Mouse (Mus musculus) gonadal fat pad, adult 2 months (tissue): ENCODE results near the gene Rps6kb2. TPM values are rescaled to one million over a fixed set of nuclear protein-coding genes. Genes with fewer than 3 reads are reported as not detected.

Experiments
- DNase-seq: peaks from one replicate; pipeline ENCODE4 v3.0.0-alpha.2; 2012; ENCODE audit warnings: low read depth
- polyA plus RNA-seq: library from polyadenylated mRNA; depleted of rRNA; stranded (reverse); fragments of >200 nt; gene quantifications from 2 replicates; pipeline ENCODE4 v1.2.3, GENCODE M21; 2012; rRNA removed

The Rps6kb2 gene
- polyA plus RNA-seq: 31.1 and 32.0 TPM in 2 replicates

DNA sequence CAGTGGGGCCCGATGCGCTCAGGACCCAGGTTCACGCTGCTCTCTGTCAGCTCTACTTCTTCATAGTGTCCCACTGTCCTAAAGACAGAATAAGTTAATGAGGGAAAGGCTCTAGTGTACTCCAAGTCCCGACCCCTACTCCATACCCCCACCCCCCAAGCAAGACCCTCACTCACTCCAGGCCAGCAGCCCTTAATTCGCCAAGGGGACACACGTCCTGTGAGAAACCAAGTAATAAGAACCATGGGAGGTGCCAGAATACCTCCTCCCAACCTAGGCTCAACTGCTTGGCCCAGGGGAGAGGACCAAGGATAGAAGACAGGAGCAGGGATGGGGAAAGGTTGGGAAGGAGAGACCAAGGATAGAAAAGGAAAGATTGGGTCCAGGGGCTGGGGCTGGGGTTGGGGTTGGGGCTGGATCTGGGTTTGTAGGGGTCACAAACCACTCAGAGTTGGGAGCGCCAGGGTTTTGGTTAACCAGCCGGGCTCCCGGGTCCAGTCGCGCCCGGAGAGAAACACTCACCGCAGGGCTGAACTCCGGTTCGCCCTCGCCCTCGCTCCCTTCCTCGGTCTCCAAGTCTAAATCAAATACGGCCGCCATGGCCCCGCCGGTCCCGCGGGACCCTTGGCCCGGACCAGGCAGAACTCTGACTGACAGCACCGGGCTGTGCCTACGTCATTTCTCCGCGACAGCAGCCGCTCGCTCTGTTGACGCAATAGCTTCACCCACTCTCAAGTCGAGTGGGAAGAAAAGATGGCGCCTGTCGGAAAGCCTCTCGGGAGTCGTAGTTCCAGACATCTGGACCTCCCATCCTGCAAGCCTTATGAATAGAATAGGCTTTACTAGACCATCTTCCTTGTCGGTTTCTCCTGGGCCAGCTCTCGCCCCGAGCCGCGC lies at the start of gene Rps6kb2:
Gene Rps6kb2, minus strand, starts transcription at position 709 of the 897 bp plus-strand sequence.
- peak; percentile 63 for DNase-seq

DNA sequence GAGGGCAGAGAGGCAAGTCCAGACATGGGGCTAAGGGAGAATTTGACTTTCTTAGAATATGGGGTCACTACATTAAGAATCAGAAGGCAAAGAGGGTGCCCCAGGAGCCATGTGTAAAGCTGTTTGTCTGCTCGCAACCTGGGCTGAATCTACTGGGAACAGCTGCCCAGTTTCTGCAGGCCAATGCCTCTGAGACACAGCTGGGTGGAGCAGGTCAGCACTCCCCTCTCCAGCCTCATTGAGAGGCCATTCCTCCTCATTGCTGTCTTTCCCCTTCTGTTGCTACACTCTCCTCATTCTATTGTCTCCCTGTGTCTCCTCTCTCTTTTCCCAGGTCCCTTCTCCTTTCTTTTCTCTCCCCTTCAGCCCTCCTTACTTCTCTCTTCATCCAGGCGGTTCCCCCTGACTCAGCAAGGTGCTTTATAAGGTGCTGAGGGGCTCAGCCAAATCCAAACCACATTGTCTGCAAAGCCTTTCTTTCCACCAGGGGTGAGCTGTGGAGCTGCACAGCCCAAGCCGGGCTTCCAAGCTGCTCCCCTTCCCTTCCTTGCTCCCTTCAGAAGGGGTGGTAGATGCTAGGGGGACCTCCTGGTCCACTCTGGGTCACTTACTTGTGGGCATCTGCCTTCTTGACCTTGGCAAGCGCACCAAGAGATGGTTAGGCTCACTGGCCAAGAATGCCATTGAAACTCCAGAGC lies 48.9 kb upstream of the Rps6kb2 start:
- no peak for DNase-seq

DNA sequence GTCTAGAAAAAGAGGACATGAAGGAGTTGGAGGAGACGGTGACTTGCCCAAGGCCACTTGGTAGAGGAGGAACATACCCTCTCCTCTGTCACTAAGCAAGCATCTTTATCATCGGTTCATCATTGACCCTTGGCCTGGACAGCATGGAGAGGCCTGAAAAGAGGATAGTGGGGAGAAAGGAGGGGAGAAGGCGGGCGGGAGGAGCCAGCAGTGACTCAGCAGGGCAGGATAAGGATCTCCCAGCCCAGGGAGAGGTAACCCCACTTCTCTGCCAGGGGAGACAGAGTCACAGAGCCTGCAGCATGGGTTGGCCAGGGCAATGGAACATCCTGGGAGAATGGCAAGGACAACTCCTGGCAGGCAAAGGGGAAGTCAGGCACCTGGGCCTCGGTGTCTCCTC lies 45.4 kb upstream of the Rps6kb2 start:
- DNase-seq: no peak

DNA sequence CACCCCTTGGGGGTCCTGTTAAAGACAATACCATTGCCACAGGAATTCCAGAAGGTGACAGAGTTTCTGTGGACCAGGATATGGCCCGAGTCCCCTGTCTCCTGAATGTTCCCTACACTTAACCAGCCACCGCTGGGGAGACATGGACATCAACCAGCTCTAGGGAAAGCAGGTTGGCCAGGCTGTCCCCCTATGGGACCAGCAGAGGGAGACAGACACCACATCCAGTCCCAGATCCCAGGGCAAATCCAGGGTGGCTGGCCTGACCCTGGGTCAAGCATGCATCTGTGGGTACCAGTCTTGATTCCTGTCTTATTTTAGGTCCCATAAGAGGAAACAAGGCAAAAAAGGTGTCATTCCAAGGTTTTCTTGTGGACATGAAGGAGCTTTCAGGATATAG lies 43.8 kb upstream of the Rps6kb2 start:
- DNase-seq: no peak

DNA sequence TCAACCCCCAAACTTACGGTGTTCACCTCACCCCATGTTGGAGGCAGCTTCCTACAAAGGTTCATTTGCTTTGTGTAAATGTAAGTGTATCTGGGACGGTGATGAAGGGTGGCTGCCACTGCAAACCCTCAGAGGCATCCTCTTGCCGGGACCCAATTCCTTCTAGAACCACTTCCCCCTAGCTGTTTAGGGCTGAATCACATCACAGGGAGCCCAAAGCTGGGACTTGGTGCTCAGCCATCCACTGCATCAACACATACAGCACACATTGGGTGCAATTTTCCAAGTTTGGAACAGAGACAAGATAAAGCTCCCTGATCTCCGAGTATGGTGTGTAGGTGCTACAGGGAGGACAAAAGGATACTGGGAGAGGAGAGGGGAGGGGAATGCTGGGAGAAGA lies 41.7 kb upstream of the Rps6kb2 start:
- DNase-seq: no peak

DNA sequence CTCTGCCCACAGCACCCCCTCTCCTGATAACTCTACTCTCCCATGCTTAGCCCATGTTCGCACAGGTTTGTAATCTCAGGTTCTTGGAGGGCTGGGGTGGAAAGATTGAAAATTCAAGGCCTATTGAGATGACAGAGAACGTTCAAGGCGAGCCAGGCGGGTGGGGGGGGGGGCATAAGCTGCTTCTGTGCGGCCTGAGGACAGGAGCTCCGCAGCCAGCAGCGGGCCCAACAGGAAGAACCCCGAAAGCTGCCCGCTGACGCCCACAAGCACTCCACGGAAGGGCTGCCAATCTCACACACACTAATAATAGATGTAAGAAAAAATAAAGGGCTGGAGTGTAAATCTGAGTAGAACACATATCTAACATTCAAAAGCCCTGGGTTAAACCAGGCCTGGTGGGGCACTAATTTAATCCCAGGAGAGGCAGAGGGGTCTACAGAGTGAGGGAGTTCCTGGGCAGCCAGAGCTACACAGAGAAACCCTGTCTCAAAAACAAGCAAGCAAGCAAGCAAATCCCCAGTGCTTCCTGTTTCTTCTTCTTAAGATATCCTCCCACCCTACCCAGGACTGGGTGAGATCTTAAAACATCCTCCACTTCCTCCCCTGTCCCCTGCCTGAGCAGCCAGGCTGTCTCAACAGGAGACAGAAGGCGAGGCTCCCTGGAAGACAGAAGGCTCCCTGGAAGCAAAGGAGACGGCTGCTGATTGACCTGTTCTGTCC lies 40.6 kb upstream of the Rps6kb2 start:
- no peak for DNase-seq

DNA sequence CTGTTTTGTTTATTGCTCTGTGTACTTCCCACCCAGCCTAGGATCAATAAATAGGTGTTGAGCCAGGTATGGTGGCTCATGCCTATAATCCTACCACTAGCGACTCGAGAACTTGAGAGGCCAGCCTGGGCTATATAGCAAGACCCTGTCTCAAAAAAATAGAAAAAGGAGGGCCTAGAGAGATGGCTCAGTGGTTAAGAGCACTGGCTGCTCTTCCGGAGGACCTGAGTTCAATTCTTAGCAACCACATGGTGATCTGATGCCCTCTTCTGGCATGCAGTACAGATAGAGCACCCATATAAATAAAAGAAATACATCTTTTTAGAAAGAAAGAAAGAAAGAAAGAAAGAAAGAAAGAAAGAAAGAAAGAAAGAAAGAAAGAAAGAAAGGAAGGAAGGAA lies 40.0 kb upstream of the Rps6kb2 start:
- DNase-seq: no peak

DNA sequence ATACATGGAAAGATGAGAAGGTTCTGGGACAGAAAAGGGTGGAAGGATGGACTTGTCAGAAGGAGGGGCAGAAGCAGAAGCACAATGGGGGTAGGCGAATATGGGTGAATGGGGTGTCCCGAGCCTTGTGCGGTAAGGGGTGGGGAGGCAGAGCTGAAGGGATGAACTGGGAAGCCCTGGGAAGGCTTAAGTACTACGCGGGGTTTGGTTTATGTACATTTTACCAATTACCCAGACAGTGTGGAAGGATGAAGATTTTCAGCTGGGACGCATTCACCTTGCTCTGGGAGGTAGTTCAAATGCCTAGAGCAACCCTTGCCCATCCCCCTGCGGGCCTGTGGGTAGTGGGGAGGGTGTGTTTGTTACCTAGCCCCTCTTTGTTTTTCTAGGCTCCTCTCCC lies 39.0 kb upstream of the Rps6kb2 start:
- no peak for DNase-seq

DNA sequence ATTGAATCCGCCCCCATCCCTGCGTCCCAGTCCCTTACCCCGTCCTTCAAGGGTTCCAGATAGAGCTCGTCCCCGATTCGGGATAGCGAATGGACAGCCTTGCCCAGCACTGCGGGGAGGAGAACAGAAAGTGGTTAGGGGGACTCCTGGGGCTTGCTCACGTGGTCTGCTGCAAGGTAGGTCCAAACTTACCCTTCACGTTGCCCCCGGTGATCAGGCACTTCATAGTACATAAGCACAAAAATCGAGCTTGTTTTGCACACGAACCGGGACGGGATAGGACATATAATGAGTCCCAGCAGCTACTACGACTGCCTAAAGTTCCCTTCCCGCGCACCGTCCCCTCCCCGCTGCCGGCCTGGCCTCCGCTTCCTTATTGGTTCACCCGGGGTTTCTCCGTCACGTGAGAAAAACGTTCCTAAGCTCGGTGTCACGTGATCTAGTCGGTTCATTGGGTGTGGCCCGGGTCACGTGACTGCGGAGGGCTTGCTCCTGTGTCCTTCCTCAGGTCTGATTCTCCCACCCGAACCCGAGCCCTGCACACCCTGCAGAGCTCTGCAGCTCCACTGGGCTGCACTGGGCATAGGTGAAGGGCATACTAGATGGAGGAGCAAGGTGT lies 38.2 kb upstream of the Rps6kb2 start, which contains the start of gene Rad9a:
Gene Rad9a, minus strand, starts transcription at position 372 of the 619 bp plus-strand sequence.
- peak; percentile 60 for DNase-seq

DNA sequence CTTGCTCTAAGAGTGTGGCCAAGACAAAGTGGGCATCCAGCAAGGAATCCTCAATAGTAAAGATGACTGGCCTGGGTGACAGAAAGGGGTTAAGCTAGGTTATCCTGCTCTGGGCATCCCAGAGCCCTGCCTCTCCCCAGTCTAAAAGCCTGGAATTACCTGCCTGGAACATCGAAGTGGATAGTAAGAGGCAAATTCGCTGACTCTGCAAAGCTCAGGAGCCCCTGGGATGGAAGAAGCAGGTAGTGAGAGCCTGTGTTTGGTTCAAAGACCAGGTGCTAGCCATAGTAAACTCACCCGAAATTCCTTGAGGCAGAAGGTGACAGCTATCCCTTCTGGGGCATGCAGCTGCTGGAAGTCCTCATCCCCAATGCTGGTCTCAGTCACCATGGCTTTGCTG lies 34.0 kb upstream of the Rps6kb2 start:
- DNase-seq: no peak

DNA sequence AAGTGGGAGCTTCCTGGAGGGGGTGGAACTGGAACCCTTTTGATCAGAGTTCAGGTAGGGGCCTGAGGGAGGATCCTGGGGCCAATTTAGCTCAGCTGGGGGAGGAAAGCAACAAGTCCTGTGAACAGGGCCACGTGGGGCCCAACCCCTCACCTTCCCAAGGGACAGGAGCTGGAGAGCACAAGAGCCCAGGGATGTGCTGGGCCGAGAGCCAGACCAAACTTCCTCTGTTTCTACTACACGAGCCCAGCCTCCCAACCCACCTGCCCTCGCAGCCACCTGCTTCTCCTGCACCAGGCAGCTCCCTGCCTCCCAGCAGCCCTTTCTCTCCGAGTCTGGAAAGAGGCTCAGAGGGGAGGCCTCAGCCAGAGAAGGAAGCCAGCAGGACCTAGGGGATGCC lies 33.4 kb upstream of the Rps6kb2 start:
- no peak for DNase-seq

DNA sequence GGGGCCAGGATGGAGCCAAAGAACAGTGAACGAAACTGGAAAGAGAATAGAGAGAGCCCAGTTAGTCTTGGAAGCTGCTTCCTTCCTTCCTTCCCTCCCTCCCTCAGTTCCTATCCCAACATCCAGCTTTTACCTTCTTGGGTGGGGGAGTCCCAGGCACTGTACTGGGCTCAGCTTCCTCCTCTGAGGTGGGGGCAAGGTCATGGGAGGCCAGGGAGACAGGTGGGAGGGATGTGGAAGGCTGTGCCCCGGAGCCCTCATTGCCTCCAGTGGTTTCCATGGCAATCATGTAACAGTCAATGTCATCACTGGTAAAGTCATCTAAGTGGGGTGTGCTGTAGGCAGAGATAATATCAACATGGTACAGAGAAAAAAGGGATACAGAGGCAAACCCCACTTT lies 32.9 kb upstream of the Rps6kb2 start:
- no peak for DNase-seq

DNA sequence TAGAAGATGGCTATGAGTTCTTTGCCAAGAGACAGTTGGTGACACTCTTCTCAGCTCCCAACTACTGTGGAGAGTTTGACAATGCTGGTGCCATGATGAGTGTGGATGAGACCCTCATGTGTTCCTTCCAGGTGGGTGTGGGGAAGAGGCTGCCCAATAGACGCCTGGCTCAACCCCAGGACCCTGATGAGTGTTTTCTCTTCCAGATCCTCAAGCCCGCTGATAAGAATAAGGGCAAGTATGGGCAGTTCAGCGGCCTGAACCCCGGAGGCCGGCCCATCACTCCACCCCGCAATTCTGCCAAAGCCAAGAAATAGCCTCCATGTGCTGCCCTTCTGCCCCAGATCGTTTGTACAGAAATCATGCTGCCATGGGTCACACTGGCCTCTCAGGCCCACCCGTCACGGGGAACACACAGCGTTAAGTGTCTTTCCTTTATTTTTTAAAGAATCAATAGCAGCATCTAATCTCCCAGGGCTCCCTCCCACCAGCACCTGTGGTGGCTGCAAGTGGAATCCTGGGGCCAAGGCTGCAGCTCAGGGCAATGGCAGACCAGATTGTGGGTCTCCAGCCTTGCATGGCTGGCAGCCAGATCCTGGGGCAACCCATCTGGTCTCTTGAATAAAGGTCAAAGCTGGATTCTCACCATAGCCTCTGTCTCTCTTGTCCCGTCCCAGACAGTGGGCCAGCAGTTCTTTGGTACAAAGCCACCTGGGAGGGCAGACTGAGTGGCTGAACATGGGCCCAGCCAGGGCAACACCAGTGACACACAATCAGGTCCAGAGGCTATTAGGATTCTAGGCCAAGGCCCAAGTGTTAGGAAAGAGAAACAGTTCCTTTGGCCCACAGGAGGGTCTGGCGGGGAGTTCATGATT lies 31.9 kb upstream of the Rps6kb2 start:
- no peak for DNase-seq

DNA sequence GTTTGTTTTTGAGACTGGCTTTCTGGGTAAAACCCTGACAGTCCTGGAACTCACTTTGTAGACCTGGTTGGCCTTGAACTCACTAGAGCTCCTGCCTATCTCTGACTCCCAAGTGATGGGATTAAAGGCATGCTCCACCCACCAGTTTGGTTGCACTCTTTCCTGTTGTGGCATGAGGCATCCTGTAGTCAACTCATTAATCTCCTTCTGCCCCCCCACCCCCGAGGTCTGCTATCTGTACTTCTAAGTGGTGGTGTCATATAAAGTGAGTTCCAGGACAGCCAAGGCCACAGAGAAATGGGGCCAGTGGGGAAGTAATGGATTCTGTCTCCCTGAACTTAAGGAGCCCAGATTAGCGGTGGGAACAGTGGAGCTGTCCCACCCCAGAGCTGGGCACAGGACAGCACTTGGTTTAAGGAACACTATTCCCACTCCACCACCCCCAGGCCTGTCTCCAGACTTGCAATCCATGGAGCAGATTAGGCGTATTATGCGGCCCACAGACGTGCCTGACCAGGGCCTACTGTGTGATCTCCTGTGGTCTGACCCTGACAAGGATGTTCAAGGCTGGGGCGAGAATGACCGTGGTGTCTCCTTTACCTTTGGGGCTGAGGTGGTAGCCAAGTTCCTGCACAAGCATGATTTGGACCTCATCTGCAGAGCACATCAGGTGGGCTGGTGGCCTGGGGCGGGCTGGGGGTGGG lies 31.0 kb upstream of the Rps6kb2 start:
- no peak for DNase-seq

DNA sequence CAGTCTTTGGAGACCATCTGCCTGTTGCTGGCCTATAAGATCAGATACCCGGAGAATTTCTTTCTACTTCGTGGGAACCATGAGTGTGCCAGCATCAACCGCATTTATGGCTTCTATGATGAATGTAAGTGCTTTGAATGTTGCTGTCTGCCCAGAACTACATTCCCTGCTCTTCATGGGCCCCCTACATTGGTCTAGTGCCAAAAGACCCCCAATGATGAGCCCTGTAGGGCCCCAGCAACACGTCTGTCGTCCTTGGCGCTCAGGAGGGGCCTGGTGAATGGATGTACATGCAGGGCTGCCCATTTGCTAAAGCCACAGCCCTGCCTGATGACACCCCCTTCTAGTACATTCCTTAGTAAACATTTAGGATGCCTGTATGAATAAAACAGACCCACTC lies 30.0 kb upstream of the Rps6kb2 start:
- no peak for DNase-seq

DNA sequence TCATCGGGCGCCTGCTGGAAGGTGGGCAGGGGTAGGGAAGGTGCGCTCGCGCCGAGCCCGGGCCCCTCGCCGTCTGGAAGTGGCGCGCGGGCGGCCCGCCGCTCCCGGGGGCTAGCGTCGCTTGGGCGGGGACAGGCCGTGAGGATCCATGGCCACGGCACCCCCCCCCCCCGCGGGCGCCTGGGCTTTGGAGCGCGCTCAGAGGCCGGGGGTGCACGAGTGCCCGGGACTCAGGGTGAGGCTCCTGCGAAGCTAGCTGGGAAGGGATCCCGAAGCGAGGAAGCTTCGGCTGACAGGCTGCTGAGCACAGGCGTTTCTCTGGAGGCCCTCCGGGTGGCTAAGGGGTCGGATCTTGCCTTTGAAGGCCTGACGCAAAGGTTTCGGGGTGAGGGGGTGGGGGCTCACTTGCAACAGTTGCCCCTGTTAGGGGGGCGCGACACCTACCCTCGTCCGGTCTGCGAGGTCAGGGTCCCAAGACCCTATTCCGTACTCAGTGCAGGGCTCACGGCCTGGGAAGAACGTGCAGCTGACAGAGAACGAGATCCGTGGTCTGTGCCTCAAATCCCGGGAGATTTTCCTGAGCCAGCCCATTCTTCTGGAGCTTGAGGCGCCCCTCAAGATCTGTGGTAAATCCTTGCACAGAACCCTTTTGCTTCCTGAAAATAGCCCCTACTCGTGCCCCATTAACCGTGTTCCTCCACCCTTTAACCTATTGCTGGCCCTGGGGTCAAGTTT lies 29.3 kb upstream of the Rps6kb2 start:
- no peak for DNase-seq

DNA sequence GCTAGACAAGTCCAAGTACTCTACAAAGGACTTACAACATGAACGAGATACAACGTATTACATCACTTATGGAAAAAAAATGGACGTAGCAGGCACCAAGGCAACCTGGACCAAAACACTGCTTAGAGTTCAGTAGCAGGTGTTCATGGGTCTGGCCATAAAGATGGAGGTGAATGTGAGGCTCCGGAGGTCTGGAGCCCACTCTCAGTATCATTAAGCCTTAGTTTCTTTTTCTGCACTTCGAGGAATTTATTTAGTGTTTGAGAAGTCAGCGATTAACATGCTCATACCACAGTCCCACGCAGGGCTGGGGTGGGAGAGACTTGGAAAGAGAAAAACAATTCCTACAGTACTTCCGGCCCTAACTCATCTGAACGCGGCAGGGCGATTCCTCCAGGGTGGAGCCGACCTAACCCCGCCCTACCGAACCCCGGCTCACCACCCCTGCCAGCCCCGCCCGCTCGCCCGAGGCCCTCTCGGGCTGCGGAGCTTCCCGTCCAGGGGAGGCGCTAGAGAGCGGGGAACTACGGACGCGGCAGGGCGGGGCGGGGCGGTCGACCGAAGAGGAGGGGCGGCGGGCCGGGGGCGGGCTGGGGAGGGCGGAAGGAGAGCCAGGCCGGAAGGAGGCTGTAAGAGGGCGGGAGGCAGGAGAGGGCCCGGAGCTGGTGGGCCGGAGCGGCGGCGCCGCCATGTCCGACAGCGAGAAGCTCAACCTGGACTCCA lies 28.5 kb upstream of the Rps6kb2 start, which contains the start of gene Ppp1ca:
Gene Ppp1ca, plus strand, starts transcription at position 538 of the 723 bp plus-strand sequence.
- DNase-seq: no peak

DNA sequence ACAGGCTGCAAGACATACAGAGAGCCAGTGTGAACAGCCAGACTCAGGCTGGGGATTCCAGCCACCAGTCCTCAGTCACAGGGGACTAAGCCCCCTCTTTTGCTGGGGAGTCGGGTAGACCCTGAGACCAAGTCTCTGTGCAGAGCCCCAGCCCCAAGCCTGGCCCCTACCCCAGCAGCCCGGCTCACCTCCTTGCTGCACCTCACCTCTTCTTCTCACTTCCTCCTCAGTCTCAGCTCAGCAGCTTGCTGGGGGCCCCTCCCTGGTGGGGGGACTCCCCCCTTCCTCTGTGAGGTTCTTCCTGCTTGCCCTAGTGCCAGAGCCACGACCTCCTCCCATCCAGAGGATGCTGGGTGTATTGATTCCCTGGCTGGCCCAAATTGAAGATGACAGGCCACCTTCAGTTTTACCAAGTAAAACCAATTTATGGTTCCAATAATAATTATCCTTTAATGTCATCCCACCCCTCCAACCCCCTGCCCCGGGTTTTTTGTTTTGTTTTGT lies 27.7 kb upstream of the Rps6kb2 start, which contains the start of gene Tbc1d10c:
Gene Tbc1d10c, minus strand, starts transcription at position 454 of the 504 bp plus-strand sequence.
- DNase-seq: no peak
